Mouse (Mus musculus): ENCODE data around the gene Trp53i11. TPM values are rescaled to one million over a fixed set of nuclear protein-coding genes. Genes with fewer than 3 reads are reported as not detected.

Gene Trp53i11
- polyA plus RNA-seq, 1 experiment from 2014 or later: 165 TPM

DNA sequence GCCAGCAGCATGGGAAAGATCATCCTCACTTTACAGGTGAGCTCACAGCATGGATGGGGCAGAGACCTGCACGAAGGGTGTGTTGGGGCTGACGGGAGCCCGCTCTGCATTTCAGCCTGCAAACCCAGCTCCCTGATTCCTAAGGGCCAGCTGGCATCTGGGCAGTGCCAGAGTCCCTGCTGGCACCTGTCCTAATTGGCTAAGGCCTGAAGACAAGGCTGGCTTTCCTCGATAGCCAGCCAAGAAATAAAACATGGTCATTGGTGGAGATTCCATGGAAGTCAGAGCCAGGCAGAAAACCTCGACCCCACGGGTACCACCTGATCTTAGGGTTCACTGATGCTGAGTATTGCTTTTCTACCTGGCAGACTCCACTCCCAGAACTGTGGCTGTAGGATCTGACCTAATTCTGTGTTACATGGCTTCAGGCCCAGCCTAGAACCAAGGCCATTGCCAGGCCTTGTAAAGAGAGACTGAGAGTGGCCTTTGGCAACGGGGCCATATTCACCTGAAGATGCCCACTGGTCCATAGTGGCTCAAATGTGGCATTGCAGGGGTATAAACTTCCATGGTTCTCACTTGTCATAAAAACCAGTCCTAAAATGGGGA lies 34.4 kb upstream of the Trp53i11 start:
- Histone ChIP-seq H3K27me3 (ENCODE audit: control insufficient read depth, insufficient read depth, low read length) (no peaks in the 10 kb centered on the region), H3K4me3 (replicated peaks; ENCODE audit: low read depth, low read length) (no peak overlapping the region), H3K4me2 (ENCODE audit: low read length) (no peak overlapping the region), H3K9ac (replicated peaks; ENCODE audit: low read length) (no peak overlapping the region), H3K36me3 (ENCODE audit: control insufficient read depth, insufficient read depth, low read length) (no peaks in the 10 kb centered on the region), H3K4me1 (ENCODE audit: control insufficient read depth, insufficient read depth, low read length) (peaks cover 3% of the 10 kb centered on the region), H3K9me3 (ENCODE audit: control insufficient read depth, low read length) (no peaks in the 10 kb centered on the region), H3K27ac (replicated peaks; ENCODE audit: low read depth, low read length) (no peak overlapping the region)
- 84% methylated on average over 7 of the region's 7 CpGs for WGBS
- no peak for DNase-seq
- no peak for ATAC-seq (ENCODE audit: low FRiP score, low TSS enrichment)

- ATAC-seq (ENCODE audit: low FRiP score, low TSS enrichment) (no peak), DNase-seq (no peak)
- no peaks in the 10 kb centered on the region for H3K27me3 ChIP-seq (ENCODE audit: control insufficient read depth, insufficient read depth, low read length)
- peaks cover 3% of the 10 kb centered on the region for H3K4me1 ChIP-seq (ENCODE audit: control insufficient read depth, insufficient read depth, low read length)
- no peaks in the 10 kb centered on the region for H3K36me3 ChIP-seq (ENCODE audit: control insufficient read depth, insufficient read depth, low read length)
- 80% methylated on average over 1 of the region's 1 CpGs for WGBS
- H3K9ac ChIP-seq (replicated peaks; ENCODE audit: low read length): no peak overlapping the region
- H3K4me3 ChIP-seq (replicated peaks; ENCODE audit: low read depth, low read length): no peak overlapping the region
- H3K27ac ChIP-seq (replicated peaks; ENCODE audit: low read depth, low read length): no peak overlapping the region
- H3K9me3 ChIP-seq (ENCODE audit: control insufficient read depth, low read length): no peaks in the 10 kb centered on the region
- no peak overlapping the region for H3K4me2 ChIP-seq (ENCODE audit: low read length)
Measured at GRCm38 (mm10) chr2:93153833-93154232, 33.5 kb upstream of the Trp53i11 start.

DNA sequence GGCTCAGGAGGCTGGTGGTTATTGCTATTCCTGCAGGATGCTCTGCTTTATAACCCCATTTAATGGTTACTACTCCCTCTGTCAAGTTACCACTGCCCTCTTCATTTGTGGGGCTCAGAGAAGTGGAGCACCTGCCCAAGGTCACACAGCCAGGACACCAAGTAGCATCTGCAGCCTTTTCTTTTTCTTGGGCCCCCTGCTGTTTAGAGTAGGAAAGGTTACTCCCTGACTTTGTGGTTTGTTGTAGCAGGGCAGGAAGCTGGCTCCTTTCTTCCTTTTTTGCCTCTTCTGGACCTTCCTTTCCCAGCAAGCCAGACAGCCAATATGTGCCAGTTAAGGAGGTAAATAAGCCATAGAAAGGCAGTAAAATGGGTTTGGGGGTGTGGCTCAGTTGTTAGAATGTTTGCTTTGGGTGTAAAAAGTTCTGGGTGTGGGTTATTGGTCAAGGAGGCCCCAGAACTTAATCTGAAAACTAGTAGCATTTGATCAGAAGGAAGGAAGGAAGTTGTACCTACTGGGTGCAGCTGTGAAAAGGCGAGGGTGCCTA lies 32.8 kb upstream of the Trp53i11 start:
- H3K27me3 ChIP-seq (ENCODE audit: control insufficient read depth, insufficient read depth, low read length): no peaks in the 10 kb centered on the region
- DNase-seq (no peak), ATAC-seq (ENCODE audit: low FRiP score, low TSS enrichment) (no peak)
- 84% methylated on average over 1 of the region's 1 CpGs for WGBS
- H3K9ac ChIP-seq (replicated peaks; ENCODE audit: low read length): no peak overlapping the region
- no peaks in the 10 kb centered on the region for H3K36me3 ChIP-seq (ENCODE audit: control insufficient read depth, insufficient read depth, low read length)
- peaks cover 3% of the 10 kb centered on the region for H3K4me1 ChIP-seq (ENCODE audit: control insufficient read depth, insufficient read depth, low read length)
- H3K4me3 ChIP-seq (replicated peaks; ENCODE audit: low read depth, low read length): no peak overlapping the region
- H3K9me3 ChIP-seq (ENCODE audit: control insufficient read depth, low read length): no peaks in the 10 kb centered on the region
- no peak overlapping the region for H3K4me2 ChIP-seq (ENCODE audit: low read length)
- H3K27ac ChIP-seq (replicated peaks; ENCODE audit: low read depth, low read length): no peak overlapping the region

GRCm38 (mm10) chr2:93160467-93161035 lies 26.8 kb upstream of the Trp53i11 start:
- Histone ChIP-seq H3K4me1 (ENCODE audit: control insufficient read depth, insufficient read depth, low read length) (peaks cover 6% of the 10 kb centered on the region; the same call in 1 of the 2 replicates), H3K4me2 (ENCODE audit: low read length) (no peak overlapping the region), H3K4me3 (replicated peaks; ENCODE audit: low read depth, low read length) (no peak overlapping the region), H3K36me3 (ENCODE audit: control insufficient read depth, insufficient read depth, low read length) (no peaks in the 10 kb centered on the region), H3K27ac (replicated peaks; ENCODE audit: low read depth, low read length) (peak overlapping the region; percentile 37; the same call in 1 of the 2 replicates), H3K27me3 (ENCODE audit: control insufficient read depth, insufficient read depth, low read length) (no peaks in the 10 kb centered on the region), H3K9ac (replicated peaks; ENCODE audit: low read length) (no peak overlapping the region), H3K9me3 (ENCODE audit: control insufficient read depth, low read length) (no peaks in the 10 kb centered on the region)
- ATAC-seq (ENCODE audit: low FRiP score, low TSS enrichment) (no peak), DNase-seq (peak; percentile 53)
- 55% methylated on average over 4 of the region's 4 CpGs for whole genome bisulfite sequencing

DNA sequence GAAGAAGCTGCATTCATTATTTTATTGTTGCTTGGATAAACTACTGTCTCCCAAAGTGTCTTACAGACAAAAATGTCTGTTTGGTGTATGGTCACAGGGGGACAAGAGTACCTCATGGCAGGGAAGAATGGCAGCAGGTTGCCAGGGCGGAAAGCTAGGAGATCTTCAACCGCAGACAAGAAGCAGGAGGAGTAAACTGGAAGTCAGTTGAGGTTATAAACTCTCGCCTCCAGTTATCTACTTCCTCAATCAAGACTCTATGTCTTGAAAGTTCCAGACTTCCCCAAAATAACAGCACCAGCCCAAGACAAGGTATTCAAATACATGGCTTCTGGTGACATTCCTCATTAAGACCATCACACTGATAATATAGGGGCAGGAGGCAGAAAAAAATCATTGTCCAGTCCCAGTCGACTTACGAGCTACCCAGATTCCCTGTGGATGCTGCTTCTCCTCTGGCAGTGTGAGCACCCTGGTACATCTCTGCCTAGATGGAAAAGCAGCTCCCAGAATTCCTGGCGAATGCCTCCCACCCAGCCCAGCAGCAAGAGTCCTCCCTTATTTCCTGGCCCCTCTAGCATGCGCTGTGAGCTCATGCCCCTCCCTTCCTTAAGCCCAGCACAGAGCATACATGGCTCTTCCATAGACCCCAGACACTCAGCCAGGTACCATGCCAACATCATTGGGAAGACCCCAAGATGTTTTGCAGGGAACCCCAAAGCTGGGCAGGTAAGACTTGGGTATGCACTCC lies 25.3 kb upstream of the Trp53i11 start:
- no peak overlapping the region for H3K4me2 ChIP-seq (ENCODE audit: low read length)
- 90% methylated on average over 7 of the region's 7 CpGs for WGBS
- no peak overlapping the region for H3K9ac ChIP-seq (replicated peaks; ENCODE audit: low read length)
- ATAC-seq (ENCODE audit: low FRiP score, low TSS enrichment) (no peak), DNase-seq (no peak)
- H3K27me3 ChIP-seq (ENCODE audit: control insufficient read depth, insufficient read depth, low read length): no peaks in the 10 kb centered on the region
- peaks cover 10% of the 10 kb centered on the region; the same call in 1 of the 2 replicates for H3K4me1 ChIP-seq (ENCODE audit: control insufficient read depth, insufficient read depth, low read length)
- H3K27ac ChIP-seq (replicated peaks; ENCODE audit: low read depth, low read length): no peak overlapping the region
- no peaks in the 10 kb centered on the region for H3K36me3 ChIP-seq (ENCODE audit: control insufficient read depth, insufficient read depth, low read length)
- H3K9me3 ChIP-seq (ENCODE audit: control insufficient read depth, low read length): no peaks in the 10 kb centered on the region
- H3K4me3 ChIP-seq (replicated peaks; ENCODE audit: low read depth, low read length): no peak overlapping the region

GRCm38 (mm10) chr2:93162791-93163190 lies 24.6 kb upstream of the Trp53i11 start:
- Histone ChIP-seq H3K9ac (replicated peaks; ENCODE audit: low read length) (no peak overlapping the region), H3K4me2 (ENCODE audit: low read length) (no peak overlapping the region), H3K36me3 (ENCODE audit: control insufficient read depth, insufficient read depth, low read length) (no peaks in the 10 kb centered on the region), H3K4me3 (replicated peaks; ENCODE audit: low read depth, low read length) (no peak overlapping the region), H3K27me3 (ENCODE audit: control insufficient read depth, insufficient read depth, low read length) (no peaks in the 10 kb centered on the region), H3K4me1 (ENCODE audit: control insufficient read depth, insufficient read depth, low read length) (peaks cover 10% of the 10 kb centered on the region; the same call in 1 of the 2 replicates), H3K27ac (replicated peaks; ENCODE audit: low read depth, low read length) (no peak overlapping the region), H3K9me3 (ENCODE audit: control insufficient read depth, low read length) (no peaks in the 10 kb centered on the region)
- ATAC-seq (ENCODE audit: low FRiP score, low TSS enrichment) (no peak), DNase-seq (no peak)
- 90% methylated on average over 4 of the region's 4 CpGs for WGBS

- Histone ChIP-seq H3K4me1 (ENCODE audit: control insufficient read depth, insufficient read depth, low read length) (peaks cover 10% of the 10 kb centered on the region; the same call in 1 of the 2 replicates), H3K27ac (replicated peaks; ENCODE audit: low read depth, low read length) (no peak overlapping the region), H3K36me3 (ENCODE audit: control insufficient read depth, insufficient read depth, low read length) (no peaks in the 10 kb centered on the region), H3K27me3 (ENCODE audit: control insufficient read depth, insufficient read depth, low read length) (no peaks in the 10 kb centered on the region), H3K4me3 (replicated peaks; ENCODE audit: low read depth, low read length) (no peak overlapping the region), H3K4me2 (ENCODE audit: low read length) (no peak overlapping the region), H3K9ac (replicated peaks; ENCODE audit: low read length) (no peak overlapping the region), H3K9me3 (ENCODE audit: control insufficient read depth, low read length) (no peaks in the 10 kb centered on the region)
- DNase-seq (peak; percentile 32), ATAC-seq (ENCODE audit: low FRiP score, low TSS enrichment) (no peak)
- 24% methylated on average over 2 of the region's 2 CpGs for WGBS
Measured at GRCm38 (mm10) chr2:93163317-93163716, 24.0 kb upstream of the Trp53i11 start.

- Histone ChIP-seq H3K9ac (replicated peaks; ENCODE audit: low read length) (no peak overlapping the region), H3K9me3 (ENCODE audit: control insufficient read depth, low read length) (no peaks in the 10 kb centered on the region), H3K27ac (replicated peaks; ENCODE audit: low read depth, low read length) (no peak overlapping the region), H3K4me3 (replicated peaks; ENCODE audit: low read depth, low read length) (no peak overlapping the region), H3K4me1 (ENCODE audit: control insufficient read depth, insufficient read depth, low read length) (peaks cover 10% of the 10 kb centered on the region; the same call in 1 of the 2 replicates), H3K36me3 (ENCODE audit: control insufficient read depth, insufficient read depth, low read length) (no peaks in the 10 kb centered on the region), H3K27me3 (ENCODE audit: control insufficient read depth, insufficient read depth, low read length) (no peaks in the 10 kb centered on the region), H3K4me2 (ENCODE audit: low read length) (no peak overlapping the region)
- 92% methylated on average over 6 of the region's 6 CpGs for WGBS
- ATAC-seq (ENCODE audit: low FRiP score, low TSS enrichment) (no peak), DNase-seq (no peak)
Measured at GRCm38 (mm10) chr2:93163750-93164335, 23.5 kb upstream of the Trp53i11 start.

All from midbrain, embryonic 14.5 days (tissue).